Mouse (Mus musculus) limb, embryonic 11.5 days (tissue): ENCODE data around the gene Ift43. TPM values are rescaled to one million over a fixed set of nuclear protein-coding genes. Genes with fewer than 3 reads are reported as not detected.

Experiments used
- ATAC-seq: fragments of 200-750 bp; cut with Nextera tagmentation; 2 replicates; pipeline ENCODE4 v1.8.0; 2017; ENCODE audit warnings: low read depth; ENCODE audit not compliant: insufficient number of reproducible peaks, low FRiP score, low TSS enrichment
- DNase-seq: peaks from one replicate; pipeline ENCODE4 v3.0.0-alpha.2; 2015; ENCODE audit warnings: low spot score
- H3K27ac ChIP-seq: fragments of 300-500 bp; sonication (generic); replicated peaks from 2 replicates; pipeline ENCODE4 v1.5.1; 2014; ENCODE audit warnings: low read depth, mild to moderate bottlenecking, low read length
- H3K27me3 ChIP-seq: fragments of 300-500 bp; sonication (generic); 2 replicates; pipeline ENCODE4 v1.6.1; 2014; ENCODE audit warnings: mild to moderate bottlenecking, low read length, mixed read lengths; ENCODE audit not compliant: control insufficient read depth, insufficient read depth
- H3K36me3 ChIP-seq: fragments of 300-500 bp; sonication (generic); 2 replicates; pipeline ENCODE4 v1.6.1; 2014; ENCODE audit warnings: mild to moderate bottlenecking, low read length, moderate library complexity, mixed read lengths; ENCODE audit not compliant: control insufficient read depth, insufficient read depth
- H3K4me1 ChIP-seq: fragments of 300-500 bp; sonication (generic); 2 replicates; pipeline ENCODE4 v1.6.1; 2014; ENCODE audit warnings: low read length, mixed read lengths; ENCODE audit not compliant: control insufficient read depth, insufficient read depth
- H3K4me2 ChIP-seq: fragments of 300-500 bp; sonication (generic); 2 replicates; pipeline ENCODE4 v1.6.1; 2014; ENCODE audit warnings: low read depth, mild to moderate bottlenecking, moderate library complexity; ENCODE audit not compliant: severe bottlenecking
- H3K4me3 ChIP-seq: fragments of 300-500 bp; sonication (generic); 2 replicates; pipeline ENCODE4 v1.5.1; 2014; ENCODE audit warnings: low read depth, low read length
- H3K9ac ChIP-seq: fragments of 300-500 bp; sonication (generic); 2 replicates; pipeline ENCODE4 v1.6.1; 2014; ENCODE audit warnings: mild to moderate bottlenecking, low read length
- H3K9me3 ChIP-seq: fragments of 300-500 bp; sonication (generic); 2 replicates; pipeline ENCODE4 v1.6.1; 2016; ENCODE audit warnings: low read length; ENCODE audit not compliant: control insufficient read depth
- WGBS: fragments of 180-500 bp; shearing (Covaris S2); extraction: QIAGEN DNeasy Blood & Tissue Kit; methylation state at CpG from one replicate; pipeline ENCODE4 v1.1.7; 2014; 5-methylcytosine and 5-hydroxymethylcytosine counted together
- polyA plus RNA-seq: library from polyadenylated mRNA; unstranded; fragments of >200 nt; fragmentation: Nextera tagmentation; extraction: Ambion mirVana; gene quantifications from 2 replicates; pipeline ENCODE4 v1.2.1, GENCODE M21; 2014

Gene Ift43
- polyA plus RNA-seq, 1 experiment from 2014 or later: 81.3 TPM

DNA sequence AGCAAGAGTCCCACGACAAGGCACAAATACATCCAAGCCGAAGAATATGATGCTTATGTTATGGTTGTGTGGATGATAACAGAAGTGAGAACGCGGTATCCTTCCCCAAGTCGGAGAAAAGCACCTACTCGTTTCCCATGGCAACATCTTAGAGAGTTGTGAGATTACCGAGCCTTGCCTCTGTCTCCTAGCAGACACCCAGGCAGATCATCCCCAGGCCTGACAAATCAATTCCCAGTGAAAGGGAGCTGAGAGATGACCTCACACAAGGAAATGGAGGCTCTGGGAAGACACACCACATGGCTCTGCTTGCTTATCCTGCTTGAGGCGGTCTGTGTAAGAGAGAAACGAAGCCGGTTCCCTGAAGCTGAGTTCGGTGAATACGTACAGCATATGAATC is 7.7 kb upstream of the Ift43 start:
- Histone ChIP-seq H3K9me3 (peaks cover 4% of the 10 kb centered on the region), H3K4me2 (no peak overlapping the region), H3K4me1 (peaks cover 25% of the 10 kb centered on the region), H3K4me3 (no peak overlapping the region), H3K9ac (no peak overlapping the region), H3K27ac (no peak overlapping the region), H3K36me3 (no peaks in the 10 kb centered on the region), H3K27me3 (no peaks in the 10 kb centered on the region)
- DNase-seq (no peak), ATAC-seq (no peak)
- WGBS: 89% methylated on average over 12 of the region's 12 CpGs

DNA sequence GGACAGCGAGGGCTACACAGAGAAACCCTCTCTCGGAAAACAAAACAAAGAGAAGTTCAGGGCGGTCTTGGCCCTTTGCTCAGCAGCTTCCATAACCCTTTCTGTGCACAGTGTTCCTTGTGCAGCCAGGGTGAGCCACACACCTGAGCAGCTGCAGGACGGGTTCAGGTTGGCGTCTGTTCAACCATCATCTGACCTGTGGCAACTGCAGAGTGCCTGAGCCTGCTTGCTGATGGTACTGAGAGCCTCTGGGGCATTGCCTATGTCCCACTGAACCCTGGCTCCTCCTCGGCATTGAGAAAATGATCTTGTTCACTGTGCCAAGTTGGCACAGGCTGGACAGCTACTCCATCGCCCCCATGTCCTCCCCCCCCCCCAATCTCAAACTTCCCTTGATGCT is 7.0 kb upstream of the Ift43 start:
- DNase-seq: no peak
- Histone ChIP-seq H3K9ac (no peak overlapping the region), H3K27me3 (no peaks in the 10 kb centered on the region), H3K36me3 (no peaks in the 10 kb centered on the region), H3K27ac (no peak overlapping the region), H3K4me1 (peaks cover 25% of the 10 kb centered on the region), H3K4me3 (no peak overlapping the region), H3K4me2 (no peak overlapping the region; the same call in 1 of the 2 replicates), H3K9me3 (peaks cover 4% of the 10 kb centered on the region)
- ATAC-seq: no peak
- WGBS: 97% methylated on average over 7 of the region's 7 CpGs

DNA sequence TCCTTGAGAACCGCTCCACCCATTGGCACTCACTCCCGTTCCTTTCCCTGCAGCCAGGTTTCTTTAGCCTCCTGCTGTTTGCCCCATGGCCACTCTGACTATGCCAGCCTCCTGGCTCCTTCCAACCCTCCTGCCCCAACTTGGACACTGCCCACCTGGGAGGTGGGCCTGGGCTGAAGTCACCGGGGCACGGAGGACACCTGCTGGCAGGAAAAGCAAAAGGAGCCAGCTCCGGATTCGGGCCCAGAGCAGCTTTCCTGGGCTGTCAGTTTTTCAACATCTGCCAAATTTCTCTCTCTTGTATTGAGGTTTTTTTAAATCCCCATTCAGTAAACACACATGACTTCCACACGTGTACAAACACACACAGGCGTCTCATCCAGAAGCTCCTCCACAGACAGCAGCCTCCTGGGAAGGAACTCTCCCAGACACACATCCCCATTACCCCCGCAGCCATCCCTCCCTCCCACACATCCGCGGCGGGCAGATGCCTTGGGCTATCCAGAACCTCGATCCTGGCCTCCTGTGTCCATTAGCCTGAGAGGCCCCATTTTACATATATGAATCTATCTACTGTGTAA is 5.9 kb upstream of the Ift43 start:
- 7% methylated on average over 13 of the region's 13 CpGs for WGBS

GRCm38 (mm10) chr12:86077322-86077721 is 5.0 kb upstream of the Ift43 start:
- ATAC-seq (no peak), DNase-seq (no peak)
- no peaks in the 10 kb centered on the region for H3K9me3 ChIP-seq
- no peaks in the 10 kb centered on the region for H3K36me3 ChIP-seq
- no peaks in the 10 kb centered on the region for H3K27me3 ChIP-seq
- H3K4me3 ChIP-seq: peak overlapping the region; percentile 55
- H3K4me1 ChIP-seq: peaks cover 25% of the 10 kb centered on the region
- 13% methylated on average over 8 of the region's 8 CpGs for WGBS
- peak overlapping the region; percentile 61 for H3K9ac ChIP-seq
- peak overlapping the region; percentile 85 for H3K4me2 ChIP-seq
- H3K27ac ChIP-seq: no peak overlapping the region

More for the DNA sequence above, 5.9 kb upstream of the Ift43 start:
- H3K27me3 ChIP-seq: no peaks in the 10 kb centered on the region
- H3K4me3 ChIP-seq: peak overlapping the region; percentile 55
- peak overlapping the region; percentile 85 for H3K4me2 ChIP-seq
- H3K9ac ChIP-seq: peak overlapping the region; percentile 46
- DNase-seq (peak; percentile 58), ATAC-seq (no peak)
- H3K9me3 ChIP-seq: peaks cover 4% of the 10 kb centered on the region
- H3K4me1 ChIP-seq: peaks cover 25% of the 10 kb centered on the region
- no peak overlapping the region for H3K27ac ChIP-seq
- no peaks in the 10 kb centered on the region for H3K36me3 ChIP-seq

DNA sequence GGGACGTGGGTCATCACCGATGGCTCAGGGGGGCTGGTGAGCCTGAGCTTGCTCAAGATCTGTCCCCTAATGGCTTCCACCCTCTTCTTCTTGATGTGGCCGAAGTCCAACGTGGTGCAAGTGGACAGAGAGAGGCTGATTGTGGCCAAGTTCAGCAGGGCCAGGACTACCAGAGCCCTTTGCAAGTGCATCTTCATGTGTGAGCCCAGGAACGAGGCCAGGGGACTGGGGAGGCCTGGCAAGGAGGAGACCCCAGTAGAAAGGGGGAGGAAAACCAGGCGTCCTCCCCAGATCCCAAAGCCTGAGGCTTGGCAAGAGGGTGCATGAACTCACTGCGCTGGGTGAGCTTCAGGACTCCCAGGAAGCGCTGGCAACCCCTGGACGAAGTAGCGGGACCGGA is 4.6 kb upstream of the Ift43 start:
- peaks cover 25% of the 10 kb centered on the region for H3K4me1 ChIP-seq
- H3K27ac ChIP-seq: no peak overlapping the region; the same call in 1 of the 2 replicates
- H3K4me3 ChIP-seq: peak overlapping the region; percentile 55
- no peaks in the 10 kb centered on the region for H3K27me3 ChIP-seq
- peak overlapping the region; percentile 85 for H3K4me2 ChIP-seq
- no peaks in the 10 kb centered on the region for H3K9me3 ChIP-seq
- peak overlapping the region; percentile 61 for H3K9ac ChIP-seq
- H3K36me3 ChIP-seq: no peaks in the 10 kb centered on the region
- peak; percentile 50 for DNase-seq
- ATAC-seq: no peak
- WGBS: 21% methylated on average over 11 of the region's 11 CpGs

GRCm38 (mm10) chr12:86078176-86078552 is 4.2 kb upstream of the Ift43 start:
- ATAC-seq (no peak), DNase-seq (peak; percentile 36)
- 13% methylated on average over 9 of the region's 9 CpGs for WGBS
- Histone ChIP-seq H3K36me3 (no peaks in the 10 kb centered on the region), H3K27ac (peak overlapping the region; percentile 97), H3K27me3 (no peaks in the 10 kb centered on the region), H3K4me3 (peak overlapping the region; percentile 55), H3K4me2 (peak overlapping the region; percentile 85), H3K9me3 (no peaks in the 10 kb centered on the region), H3K4me1 (peaks cover 28% of the 10 kb centered on the region), H3K9ac (peak overlapping the region; percentile 61)

DNA sequence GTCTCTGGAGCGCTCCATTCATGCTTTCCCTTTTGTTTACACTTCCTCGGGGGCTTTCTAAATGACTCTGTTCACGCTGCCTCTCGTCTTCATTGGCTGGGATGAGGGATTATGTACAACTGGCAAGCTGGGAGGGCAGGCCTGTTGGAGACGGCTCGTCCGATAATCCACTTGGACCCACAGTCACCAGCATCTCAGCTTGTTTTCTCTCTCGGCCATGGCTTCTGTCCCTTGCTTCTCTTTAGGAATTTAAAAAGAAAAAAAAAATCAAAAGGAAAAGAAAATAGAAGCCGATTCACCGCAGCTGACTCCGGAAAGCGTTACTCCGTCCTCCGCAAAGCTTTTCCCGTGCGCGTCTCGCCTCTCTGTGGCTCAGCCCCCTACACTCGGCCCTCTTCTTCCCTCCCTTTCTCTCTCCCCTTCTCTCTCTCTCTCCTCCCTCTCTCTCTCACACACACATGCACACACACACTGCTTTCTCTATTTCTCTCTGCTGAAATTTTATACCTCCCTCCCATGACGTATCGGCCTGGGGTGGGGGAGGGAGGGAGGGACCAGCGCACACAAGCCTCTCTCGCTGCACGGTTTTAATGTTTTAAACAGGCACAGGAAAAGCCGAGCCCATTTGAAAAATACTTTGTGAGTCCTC is 3.7 kb upstream of the Ift43 start, which contains the start of gene Tgfb3:
Gene Tgfb3, minus strand, starts transcription at position 489 of the 649 bp plus-strand sequence.
- ATAC-seq (peak; percentile 89), DNase-seq (peak; percentile 82)
- Histone ChIP-seq H3K36me3 (no peaks in the 10 kb centered on the region), H3K9me3 (no peaks in the 10 kb centered on the region), H3K9ac (peak within 1 kb of the TSS; percentile 85), H3K4me1 (peaks cover 27% of the 10 kb centered on the region), H3K27me3 (no peaks in the 10 kb centered on the region), H3K4me2 (peak within 1 kb of the TSS; percentile 85), H3K27ac (peak within 1 kb of the TSS; percentile 97), H3K4me3 (peak within 1 kb of the TSS; percentile 55)
- under 1% methylated on average over 25 of the region's 25 CpGs for WGBS

DNA sequence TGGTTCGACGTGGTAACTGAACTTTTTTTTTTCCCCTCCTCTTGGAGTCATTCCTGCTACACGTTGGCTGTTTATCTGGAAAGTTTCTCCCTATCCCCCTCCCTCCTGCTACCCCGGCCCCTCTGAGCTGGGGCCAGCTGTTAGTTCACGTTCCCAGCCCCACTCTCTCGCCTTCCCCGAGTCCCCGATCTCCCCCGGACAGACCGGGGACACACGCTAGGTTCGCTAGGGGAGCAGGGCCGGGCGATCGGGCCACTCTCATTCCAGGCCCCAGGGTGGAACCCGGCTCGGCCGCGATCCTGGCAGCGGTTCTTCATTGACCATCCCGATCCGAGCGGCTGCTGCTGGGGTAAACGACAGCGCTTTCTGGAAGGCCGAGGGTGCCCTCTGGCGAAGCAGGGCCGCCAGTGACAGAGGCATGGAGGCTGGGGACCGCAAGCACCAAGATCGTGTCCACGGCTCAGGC is 3.1 kb upstream of the Ift43 start:
- peaks cover 27% of the 10 kb centered on the region for H3K4me1 ChIP-seq
- DNase-seq: peak; percentile 95

More for the DNA sequence above, 3.1 kb upstream of the Ift43 start:
- 1% methylated on average over 31 of the region's 31 CpGs for WGBS
- peak overlapping the region; percentile 85 for H3K4me2 ChIP-seq
- peak overlapping the region; percentile 97 for H3K27ac ChIP-seq
- peak overlapping the region; percentile 85 for H3K9ac ChIP-seq
- peak overlapping the region; percentile 55 for H3K4me3 ChIP-seq
- no peaks in the 10 kb centered on the region for H3K27me3 ChIP-seq
- no peaks in the 10 kb centered on the region for H3K36me3 ChIP-seq
- H3K9me3 ChIP-seq: no peaks in the 10 kb centered on the region
- peak; percentile 64 for ATAC-seq
